ENCODE assay signal across 9 mouse cellular contexts in the genomic region with DNA sequence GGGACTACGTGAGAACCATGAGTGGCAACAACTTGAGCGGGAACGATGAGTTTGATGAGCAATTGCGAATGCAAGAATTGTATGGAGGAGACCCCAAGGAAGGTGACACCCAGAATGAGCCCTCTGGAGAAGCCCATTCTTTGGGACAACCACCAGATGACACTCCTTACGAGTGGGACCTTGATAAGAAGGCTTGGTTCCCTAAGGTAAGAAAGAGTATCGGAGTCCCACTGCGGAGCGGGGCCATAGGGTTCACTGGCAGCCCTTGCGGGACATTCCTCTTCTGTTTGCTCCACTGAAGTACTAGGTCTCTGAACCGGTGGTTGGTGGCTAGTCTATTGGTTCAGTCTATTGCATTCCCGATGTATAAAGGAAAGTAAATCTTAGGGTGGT. TPM values are rescaled to one million over a fixed set of nuclear protein-coding genes. Genes with fewer than 3 reads are reported as not detected.
DNase-seq lines count a peak whose midpoint lies in the region; ATAC-seq and TF ChIP-seq lines count a peak whose summit lies in the region.
"Had no signal": no experiment of that assay in that cellular context is flagged by ENCODE, and none has a peak within 500 bp of the region (broad histone marks: within the 10 kb centered on the region; RNA-seq: fewer than 3 reads in every experiment).

No protein-coding gene starts in this region.

- H3K4me3 ChIP-seq in left cerebral cortex, adult 2 months: peak overlapping the region; percentile 76
- H3K4me3 ChIP-seq in embryonic facial prominence, embryonic 12.5 days: peak overlapping the region; percentile 53
- H3K4me3 ChIP-seq in intestine, postnatal 0 days (ENCODE audit: low read depth, low read length): peak overlapping the region; percentile 58
- H3K4me3 ChIP-seq in neural tube, embryonic 13.5 days: peak overlapping the region; percentile 50

- no peaks in the 10 kb centered on the region for H3K9me3 ChIP-seq in embryonic facial prominence, embryonic 12.5 days
- no peaks in the 10 kb centered on the region for H3K9me3 ChIP-seq in intestine, postnatal 0 days (ENCODE audit: control insufficient read depth)
- no peaks in the 10 kb centered on the region for H3K9me3 ChIP-seq in neural tube, embryonic 13.5 days

- ATAC-seq in embryonic facial prominence, embryonic 12.5 days (ENCODE audit: insufficient number of reproducible peaks, insufficient read depth, low FRiP score, low TSS enrichment): peak; percentile 9; the same call in 1 of the 2 replicates
- peak; percentile 17; the same call in 1 of the 2 replicates for ATAC-seq in intestine, postnatal 0 days
- ATAC-seq in neural tube, embryonic 13.5 days (ENCODE audit: low read depth): no peak; the same call in none of the 2 replicates

- no peak for DNase-seq in left cerebral cortex, adult 2 months (ENCODE audit: extremely low spot score in 1 of 2, low spot score in 2 of 2)
- DNase-seq in left cerebral cortex, postnatal 36 days (ENCODE audit: low spot score in 2 of 2): no peak
- no peak for DNase-seq in cerebellum, adult 11-12 months
- no peak for DNase-seq in gastrocnemius, postnatal 36 days
- DNase-seq in left cerebral cortex, postnatal 4 days: no peak

- no peaks in the 10 kb centered on the region for H3K4me1 ChIP-seq in embryonic facial prominence, embryonic 12.5 days
- no peaks in the 10 kb centered on the region for H3K4me1 ChIP-seq in intestine, postnatal 0 days (replicated peaks; ENCODE audit: control insufficient read depth, insufficient read depth, low read length)
- peaks cover 9% of the 10 kb centered on the region for H3K4me1 ChIP-seq in neural tube, embryonic 13.5 days (replicated peaks)

- peak overlapping the region; percentile 53 for H3K4me2 ChIP-seq in embryonic facial prominence, embryonic 12.5 days (replicated peaks)
- peak overlapping the region; percentile 62 for H3K4me2 ChIP-seq in intestine, postnatal 0 days (replicated peaks; ENCODE audit: low read depth)
- peak overlapping the region; percentile 61 for H3K4me2 ChIP-seq in neural tube, embryonic 13.5 days

- H3K27ac ChIP-seq in left cerebral cortex, adult 2 months: no peak overlapping the region
- H3K27ac ChIP-seq in embryonic facial prominence, embryonic 12.5 days: no peak overlapping the region
- peak overlapping the region; percentile 92; the same call in 1 of the 2 replicates for H3K27ac ChIP-seq in intestine, postnatal 0 days (ENCODE audit: low read depth, low read length)
- H3K27ac ChIP-seq in neural tube, embryonic 13.5 days (replicated peaks): peak overlapping the region; percentile 95

- H3K9ac ChIP-seq in embryonic facial prominence, embryonic 12.5 days: peak overlapping the region; percentile 63
- H3K9ac ChIP-seq in intestine, postnatal 0 days (ENCODE audit: low read depth, low read length): peak overlapping the region; percentile 55; the same call in 1 of the 2 replicates
- H3K9ac ChIP-seq in neural tube, embryonic 13.5 days: peak overlapping the region; percentile 75

- WGBS in embryonic facial prominence, embryonic 12.5 days: 24% methylated on average over 11 of the region's 11 CpGs
- 28% methylated on average over 11 of the region's 11 CpGs for WGBS in intestine, postnatal 0 days
- WGBS in neural tube, embryonic 13.5 days: 25% methylated on average over 11 of the region's 11 CpGs

- TF ChIP-seq CTCF in left cerebral cortex, adult 2 months (IDR thresholded peaks at IDR 0.05): no peak
- TF ChIP-seq CTCF in intestine, postnatal 0 days (IDR thresholded peaks at IDR 0.05; ENCODE audit: low read depth): no peak

- no peaks in the 10 kb centered on the region for H3K27me3 ChIP-seq in embryonic facial prominence, embryonic 12.5 days
- no peaks in the 10 kb centered on the region for H3K27me3 ChIP-seq in intestine, postnatal 0 days (replicated peaks; ENCODE audit: control insufficient read depth, insufficient read depth, low read length)
- H3K27me3 ChIP-seq in neural tube, embryonic 13.5 days: no peaks in the 10 kb centered on the region

- intact Hi-C loops in left cerebral cortex, adult 2 months (cut with DNase I): loop anchor here (2.0 to 10.0 kb wide), 3 partner anchors 339 to 457 kb away; partner anchors contain the start of genes Mmgt1 and Rbmx
- intact Hi-C loops in left cerebral cortex, postnatal 36 days (cut with DNase I): loop anchor here (10.0 kb wide), 1 partner anchor 409 kb away; no protein-coding TSS in a partner anchor
- intact Hi-C loops in gastrocnemius, postnatal 36 days (cut with DNase I): no loop called here
- intact Hi-C loops in left cerebral cortex, postnatal 4 days (cut with DNase I): no loop called here

- no peaks in the 10 kb centered on the region for H3K36me3 ChIP-seq in embryonic facial prominence, embryonic 12.5 days
- H3K36me3 ChIP-seq in intestine, postnatal 0 days (ENCODE audit: control insufficient read depth, insufficient read depth): no peaks in the 10 kb centered on the region
- H3K36me3 ChIP-seq in neural tube, embryonic 13.5 days: peaks cover 8% of the 10 kb centered on the region; the same call in 1 of the 2 replicates

RNA-seq across cellular contexts. Expression of gene Htatsf1, which starts 0.6 kb away (rescaled TPM):
- total RNA-seq in left cerebral cortex, adult 2 months (2021): 10 to 100 TPM; 54.6 to 58.6 TPM
- total RNA-seq in left cerebral cortex, postnatal 36 days (2021): 10 to 100 TPM; 53.4 to 56.2 TPM
- 85.1 and 93.0 TPM in 2 replicates for polyA plus RNA-seq in embryonic facial prominence, embryonic 12.5 days (2016; fragmentation: Nextera tagmentation; extraction: Ambion mirVana)
- polyA plus RNA-seq in intestine, postnatal 0 days (2015; fragmentation: Nextera tagmentation; extraction: Ambion mirVana): 32.9 and 35.6 TPM in 2 replicates
- 80.2 and 84.8 TPM in 2 replicates for polyA plus RNA-seq in neural tube, embryonic 13.5 days (2015; fragmentation: Nextera tagmentation; extraction: Ambion mirVana)
- total RNA-seq in gastrocnemius, postnatal 36 days (2021): 10 to 100 TPM; 69.2 to 77.3 TPM
- 10 to 100 TPM; 60.6 to 64.9 TPM for total RNA-seq in left cerebral cortex, postnatal 4 days (2021)

RNA-seq across cellular contexts. Expression of gene Brs3, which starts 11.1 kb away (rescaled TPM):
- total RNA-seq in left cerebral cortex, adult 2 months (2021): under 1 TPM; 0.11 to 0.23 TPM
- not detected for total RNA-seq in left cerebral cortex, postnatal 36 days (2021)
- polyA plus RNA-seq in embryonic facial prominence, embryonic 12.5 days (2016; fragmentation: Nextera tagmentation; extraction: Ambion mirVana): not detected in 2 replicates
- not detected in 2 replicates for polyA plus RNA-seq in intestine, postnatal 0 days (2015; fragmentation: Nextera tagmentation; extraction: Ambion mirVana)
- not detected in 2 replicates for polyA plus RNA-seq in neural tube, embryonic 13.5 days (2015; fragmentation: Nextera tagmentation; extraction: Ambion mirVana)
- not detected for total RNA-seq in gastrocnemius, postnatal 36 days (2021)
- total RNA-seq in left cerebral cortex, postnatal 4 days (2021): under 1 TPM; 0.26 to 0.40 TPM

RNA-seq across cellular contexts. Expression of gene Vgll1, which starts 33.9 kb away (rescaled TPM):
- total RNA-seq in left cerebral cortex, adult 2 months (2021): not detected
- not detected for total RNA-seq in left cerebral cortex, postnatal 36 days (2021)
- polyA plus RNA-seq in embryonic facial prominence, embryonic 12.5 days (2016; fragmentation: Nextera tagmentation; extraction: Ambion mirVana): 0.51 and 0.55 TPM in 2 replicates
- not detected in 2 replicates for polyA plus RNA-seq in intestine, postnatal 0 days (2015; fragmentation: Nextera tagmentation; extraction: Ambion mirVana)
- polyA plus RNA-seq in neural tube, embryonic 13.5 days (2015; fragmentation: Nextera tagmentation; extraction: Ambion mirVana): not detected in 2 replicates
- total RNA-seq in gastrocnemius, postnatal 36 days (2021): not detected
- not detected for total RNA-seq in left cerebral cortex, postnatal 4 days (2021)
- polyA plus RNA-seq: brain, embryonic 14.5 days had no signal

Comparison
In these comparisons a context has a peak if more than half of its experiments do, and no peak if none do; other contexts are left out.
1. intact Hi-C loops: an anchor here in left cerebral cortex, adult 2 months (2.0 to 10.0 kb wide) and left cerebral cortex, postnatal 36 days (10.0 kb wide); none called in gastrocnemius, postnatal 36 days and left cerebral cortex, postnatal 4 days.
2. H3K27ac ChIP-seq: peak in intestine, postnatal 0 days (single experiment) and neural tube, embryonic 13.5 days (single experiment); none in left cerebral cortex, adult 2 months (single experiment) and embryonic facial prominence, embryonic 12.5 days (single experiment).
3. Peak in every context shown above with its lines, with median percentiles within 50 percentile points of each other: H3K4me3 ChIP-seq, H3K4me2 ChIP-seq and H3K9ac ChIP-seq.